Mouse (Mus musculus) liver, adult 2 months (tissue): ENCODE data around the gene Klhdc8a.
"Not testable (repeated sequence)": the region's sequence is repeated elsewhere in the genome, so short reads cannot be mapped to it uniquely, and the experiment has no call there.

Experiments used
- CTCF ChIP-seq: fragments of 200-500 bp; IDR thresholded peaks from 2 replicates; pipeline ENCODE4 v1.5.1; 2011; ENCODE audit warnings: low read depth, low read length, control low read depth
- POLR2A ChIP-seq: fragments of 200-500 bp; IDR thresholded peaks from 2 replicates; pipeline ENCODE4 v1.6.1; 2011; ENCODE audit warnings: low read length, control low read depth; ENCODE audit not compliant: insufficient read depth; ENCODE audit errors: extremely low read depth

DNA sequence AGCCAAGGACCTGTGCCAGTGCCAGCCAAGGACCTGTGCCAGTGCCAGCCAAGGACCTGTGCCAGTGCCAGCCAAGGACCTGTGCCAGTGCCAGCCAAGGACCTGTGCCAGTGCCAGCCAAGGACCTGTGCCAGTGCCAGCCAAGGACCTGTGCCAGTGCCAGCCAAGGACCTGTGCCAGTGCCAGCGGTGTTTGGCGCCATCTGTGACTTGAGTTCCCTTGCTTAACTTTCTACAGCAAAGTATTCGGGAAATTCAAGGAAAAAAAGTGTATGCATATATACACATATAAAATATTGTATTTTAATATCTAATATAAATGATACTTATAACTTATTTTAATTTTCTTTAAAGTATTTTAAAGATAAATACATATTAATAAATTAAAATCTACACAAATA lies 51.2 kb downstream of the Klhdc8a start:
- TF ChIP-seq POLR2A, CTCF: not testable (repeated sequence)
